Comparison of ENCODE assay signal across 7 mouse cellular contexts in the genomic region with DNA sequence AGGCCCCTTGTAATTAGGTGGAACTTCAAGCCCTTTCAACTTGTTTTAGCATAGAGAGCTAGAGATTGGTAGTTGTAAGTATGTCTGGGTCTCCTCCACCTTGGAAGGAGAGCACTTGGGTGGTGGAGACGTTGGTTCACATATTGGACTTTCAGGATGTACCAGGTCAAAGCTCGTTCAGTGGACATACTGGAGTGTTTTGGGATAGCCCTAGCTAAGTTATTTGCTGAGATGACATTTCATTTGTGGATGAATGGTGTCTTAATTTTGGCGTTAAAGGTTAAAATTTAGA. TPM values are rescaled to one million over a fixed set of nuclear protein-coding genes. Genes with fewer than 3 reads are reported as not detected.
DNase-seq lines count a peak whose midpoint lies in the region; ATAC-seq and TF ChIP-seq lines count a peak whose summit lies in the region.

No protein-coding gene starts in this region.

- H3K27me3 ChIP-seq in megakaryocyte, embryonic 14.5 days (replicated peaks): no peaks in the 10 kb centered on the region

- H3K4me3 ChIP-seq in megakaryocyte, embryonic 14.5 days (replicated peaks): peak overlapping the region; percentile 99
- H3K4me3 ChIP-seq in embryonic fibroblast, embryonic 13.5 days (ENCODE audit: insufficient read depth, low read length): peak overlapping the region; percentile 77

- H3K36me3 ChIP-seq in megakaryocyte, embryonic 14.5 days (replicated peaks; ENCODE audit: low read length): no peaks in the 10 kb centered on the region

- peaks cover 44% of the 10 kb centered on the region for H3K4me1 ChIP-seq in megakaryocyte, embryonic 14.5 days
- H3K4me1 ChIP-seq in embryonic fibroblast, embryonic 13.5 days (ENCODE audit: control insufficient read depth, insufficient read depth, low read length): 0 out of 2 replicates have a peak, but pooled peaks cover 6% of the 10 kb centered on the region

- no peak for ATAC-seq in megakaryocyte, adult 5-6 weeks (ENCODE audit: poor library complexity, severe bottlenecking)

- 0 out of 2 replicates have a peak overlapping the region, but pooled peaks have one; percentile 7 for H3K27ac ChIP-seq in embryonic fibroblast, embryonic 13.5 days (ENCODE audit: insufficient read depth, low read length)

- TF ChIP-seq CTCF in embryonic fibroblast, embryonic 13.5 days (IDR thresholded peaks at IDR 0.05; ENCODE audit: borderline replicate concordance, insufficient read depth, low read length): no peak

- peak; percentile 11 to 12 for DNase-seq in kidney, adult 8-10 months
- DNase-seq in naive thymus-derived CD4-positive, alpha-beta T cell, adult 2 months (ENCODE audit: low read depth): peak; percentile 40
- no peak for DNase-seq in right cerebral cortex, adult 2 months (ENCODE audit: low spot score in 2 of 2)
- DNase-seq in MN1 (ENCODE audit: low spot score): no peak

- H3K9me3 ChIP-seq in megakaryocyte, embryonic 14.5 days: no peaks in the 10 kb centered on the region

- TF ChIP-seq POLR2A in embryonic fibroblast, embryonic 13.5 days (IDR thresholded peaks at IDR 0.05; ENCODE audit: low read depth, low read length): no peak

RNA-seq across cellular contexts. Expression of a gene that starts 1.4 kb away (rescaled TPM):
- 10.0 and 17.7 TPM in 2 replicates for polyA plus RNA-seq in megakaryocyte, embryonic 14.5 days (2012; ENCODE audit: insufficient read depth, low replicate concordance)
- 129 and 144 TPM in 2 replicates for total RNA-seq in megakaryocyte, adult 5-6 weeks (2015)
- 124 and 159 TPM in 2 replicates for total RNA-seq in megakaryocyte, adult 5-6 weeks (2017)
- 97.3 and 106 TPM in 2 replicates for polyA plus RNA-seq in embryonic fibroblast, embryonic 13.5 days (2011; ENCODE audit: insufficient read length, low read depth, missing spikeins)

RNA-seq across cellular contexts. Expression of a gene that starts 40.2 kb away (rescaled TPM):
- polyA plus RNA-seq in megakaryocyte, embryonic 14.5 days (2012; ENCODE audit: insufficient read depth, low replicate concordance): 12.0 and 34.7 TPM in 2 replicates
- 61.3 and 82.9 TPM in 2 replicates for total RNA-seq in megakaryocyte, adult 5-6 weeks (2015)
- 60.1 and 62.7 TPM in 2 replicates for total RNA-seq in megakaryocyte, adult 5-6 weeks (2017)
- polyA plus RNA-seq in embryonic fibroblast, embryonic 13.5 days (2011; ENCODE audit: insufficient read length, low read depth, missing spikeins): 161 and 164 TPM in 2 replicates

Comparison
In these comparisons a context has a peak if more than half of its experiments do, and no peak if none do; other contexts are left out.
1. DNase-seq: peak in kidney, adult 8-10 months (2 of 2) and naive thymus-derived CD4-positive, alpha-beta T cell, adult 2 months (single experiment); none in right cerebral cortex, adult 2 months (0 of 2) and MN1 (single experiment).